Mouse (Mus musculus) urinary bladder, postnatal 0 days (tissue): ENCODE results near the gene Olfr520. TPM values are rescaled to one million over a fixed set of nuclear protein-coding genes. Genes with fewer than 3 reads are reported as not detected.

Experiments used
- polyA plus RNA-seq: library from polyadenylated mRNA; unstranded; fragments of >200 nt; fragmentation: Nextera tagmentation; extraction: Ambion mirVana; gene quantifications from 2 replicates; pipeline ENCODE4 v1.2.1, GENCODE M21; 2015

The Olfr520 gene
- not detected in 2 replicates for polyA plus RNA-seq

GRCm38 (mm10) chr7:99729973-99730372 is at the start of gene Olfr520:
TSS of gene Olfr520 (plus strand) at chr7:99730273.

DNA sequence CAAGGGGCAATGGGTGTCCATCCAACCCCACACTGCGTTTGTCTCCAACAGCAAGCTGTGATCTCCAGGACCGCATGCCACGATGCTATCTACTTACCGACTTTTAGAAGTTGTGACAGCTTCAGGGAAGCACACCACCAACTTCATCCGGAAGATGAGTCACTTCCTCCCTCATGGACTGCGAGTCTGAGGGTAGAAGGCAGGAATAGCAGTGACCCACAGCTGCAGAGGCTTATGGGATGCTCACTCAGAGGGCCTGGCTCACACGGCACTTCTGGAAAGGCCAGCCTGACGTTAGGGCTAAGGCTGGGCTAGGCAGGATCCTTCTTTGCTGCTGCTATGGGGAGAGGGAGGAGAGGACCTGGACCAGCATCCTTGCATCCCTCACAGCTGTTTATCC is 18.9 kb upstream of the Olfr520 start, which contains the start of gene Slco2b1:
Gene Slco2b1, minus strand, starts transcription at position 175 of the 400 bp plus-strand sequence.

DNA sequence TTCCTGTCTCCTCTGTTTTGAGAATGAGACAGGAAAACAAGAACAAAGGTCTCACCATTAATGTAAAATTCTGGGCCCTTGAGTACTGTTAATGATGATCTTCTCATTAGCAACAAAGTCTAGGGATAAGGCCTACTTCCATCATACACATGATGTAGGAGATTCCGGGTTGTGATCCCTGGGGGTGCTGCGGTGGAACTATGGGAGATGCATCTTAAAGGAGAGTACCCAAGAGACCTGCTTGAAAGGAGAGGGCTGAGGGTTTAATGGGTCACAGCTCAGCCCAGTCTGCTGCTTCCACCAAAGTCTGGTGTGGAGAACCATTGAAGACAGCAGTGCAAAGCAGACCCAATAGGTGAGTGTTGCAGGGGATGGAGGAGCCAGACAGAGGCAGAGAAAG is 33.1 kb downstream of the Olfr520 start, which contains the start of gene Olfr521:
Gene Olfr521, plus strand, starts transcription at position 301 of the 400 bp plus-strand sequence.

Other genes with a start within 250 kb of the Olfr520 start
- 736 and 761 TPM in 2 replicates for gene Rps3, start 246.5 kb upstream of the Olfr520 start, polyA plus RNA-seq
- gene Arrb1, start 194.8 kb upstream of the Olfr520 start, polyA plus RNA-seq, result 2.4 and 2.8 TPM in 2 replicates
- 1.8 and 1.9 TPM in 2 replicates for gene Tpbgl, start 103.2 kb upstream of the Olfr520 start, polyA plus RNA-seq
- gene Slco2b1, start 18.9 kb upstream of the Olfr520 start, polyA plus RNA-seq, result 3.4 and 3.8 TPM in 2 replicates
- not detected in 2 replicates for gene Olfr521, start 33.2 kb downstream of the Olfr520 start, polyA plus RNA-seq
- gene Neu3, start 98.1 kb downstream of the Olfr520 start, polyA plus RNA-seq, result 4.2 and 5.3 TPM in 2 replicates
- 0.13 and 0.16 TPM in 2 replicates for gene Xrra1, start 128.8 kb downstream of the Olfr520 start, polyA plus RNA-seq
- gene Spcs2, start 133.2 kb downstream of the Olfr520 start, polyA plus RNA-seq, result 206 and 218 TPM in 2 replicates